16 mouse cellular contexts compared by ENCODE assay signal in genomic region chr12:12480451-12480850, GRCm38 (mm10).
"Had no signal": no experiment of that assay in that cellular context is flagged by ENCODE, and none has a peak within 500 bp of the region (broad histone marks: within the 10 kb centered on the region; RNA-seq: fewer than 3 reads in every experiment).

No protein-coding gene starts in this region.

- H3K4me3 ChIP-seq: lung, embryonic 15.5 days; midbrain, embryonic 13.5 days; midbrain, embryonic 15.5 days; neural tube, embryonic 12.5 days; stomach, embryonic 15.5 days had no signal

- H3K9me3 ChIP-seq: lung, embryonic 15.5 days; midbrain, embryonic 13.5 days; midbrain, embryonic 15.5 days; neural tube, embryonic 12.5 days; stomach, embryonic 15.5 days had no signal

- H3K9ac ChIP-seq: lung, embryonic 15.5 days; midbrain, embryonic 13.5 days; midbrain, embryonic 15.5 days; neural tube, embryonic 12.5 days; stomach, embryonic 15.5 days had no signal

- H3K4me1 ChIP-seq: lung, embryonic 15.5 days; midbrain, embryonic 13.5 days; midbrain, embryonic 15.5 days; neural tube, embryonic 12.5 days; stomach, embryonic 15.5 days had no signal

- DNase-seq: lung, adult 2 months; lung, postnatal 14 days; lung, postnatal 36 days; right cerebral cortex, postnatal 14 days; thymus, adult 2 months; thymus, postnatal 25 days; thymus, postnatal 4 days had no signal

- H3K4me2 ChIP-seq: lung, embryonic 15.5 days; midbrain, embryonic 11.5 days; midbrain, embryonic 13.5 days; midbrain, embryonic 15.5 days; neural tube, embryonic 12.5 days; stomach, embryonic 15.5 days had no signal

- H3K27ac ChIP-seq: lung, embryonic 15.5 days; macrophage; midbrain, embryonic 13.5 days; midbrain, embryonic 15.5 days; neural tube, embryonic 12.5 days; stomach, embryonic 15.5 days; stomach, postnatal 0 days had no signal

- ATAC-seq: lung, postnatal 0 days; midbrain, embryonic 13.5 days; midbrain, embryonic 15.5 days had no signal

- H3K27me3 ChIP-seq: lung, embryonic 15.5 days; midbrain, embryonic 13.5 days; midbrain, embryonic 15.5 days; neural tube, embryonic 12.5 days; stomach, embryonic 15.5 days had no signal

- H3K36me3 ChIP-seq: lung, embryonic 15.5 days; midbrain, embryonic 13.5 days; midbrain, embryonic 15.5 days; neural tube, embryonic 12.5 days; stomach, embryonic 15.5 days had no signal
